Mouse (Mus musculus): ENCODE measurements at regions not wholly inside any gene's neighbourhood (a gene's known extent, or its start where the extent isn't known, plus 50 kb on each side); places are given as distances from the start of the nearest gene placed in this dataset.

DNA sequence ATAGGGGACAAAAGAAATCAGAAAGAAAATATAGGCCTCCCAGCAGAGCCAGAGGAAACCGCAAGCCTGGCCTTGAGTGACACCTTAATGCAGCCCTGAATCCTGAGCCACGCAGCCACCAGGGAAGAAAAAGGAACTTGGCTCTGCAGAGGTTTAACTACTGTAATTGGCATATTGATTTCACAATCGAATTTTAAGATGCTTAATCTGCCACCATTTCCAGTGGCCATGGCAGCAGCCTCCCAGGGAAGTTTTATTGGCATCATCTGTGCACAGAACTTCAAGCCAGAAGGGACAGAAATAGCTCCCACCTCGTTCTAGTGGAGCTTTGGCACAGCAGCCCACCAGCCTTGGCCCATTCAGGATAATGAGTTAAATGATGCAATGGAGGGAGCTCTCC is 117.1 kb upstream of the Hs6st1 start:
- TF ChIP-seq CTCF (IDR thresholded peaks at IDR 0.05), result no peak
- TF ChIP-seq EP300 (IDR thresholded peaks at IDR 0.05; ENCODE audit: insufficient read depth, low read depth, low read length), result no peak
- no peak for TF ChIP-seq POLR2A (IDR thresholded peaks at IDR 0.05; ENCODE audit: insufficient read depth, low read depth, low read length)

Measured in heart, adult 2 months (tissue).